Mouse (Mus musculus): ENCODE results near the gene Gm37240. TPM values are rescaled to one million over a fixed set of nuclear protein-coding genes. Genes with fewer than 3 reads are reported as not detected.

Gene Gm37240
- polyA plus RNA-seq, 1 experiment from 2014 or later, result 0.16 TPM

DNA sequence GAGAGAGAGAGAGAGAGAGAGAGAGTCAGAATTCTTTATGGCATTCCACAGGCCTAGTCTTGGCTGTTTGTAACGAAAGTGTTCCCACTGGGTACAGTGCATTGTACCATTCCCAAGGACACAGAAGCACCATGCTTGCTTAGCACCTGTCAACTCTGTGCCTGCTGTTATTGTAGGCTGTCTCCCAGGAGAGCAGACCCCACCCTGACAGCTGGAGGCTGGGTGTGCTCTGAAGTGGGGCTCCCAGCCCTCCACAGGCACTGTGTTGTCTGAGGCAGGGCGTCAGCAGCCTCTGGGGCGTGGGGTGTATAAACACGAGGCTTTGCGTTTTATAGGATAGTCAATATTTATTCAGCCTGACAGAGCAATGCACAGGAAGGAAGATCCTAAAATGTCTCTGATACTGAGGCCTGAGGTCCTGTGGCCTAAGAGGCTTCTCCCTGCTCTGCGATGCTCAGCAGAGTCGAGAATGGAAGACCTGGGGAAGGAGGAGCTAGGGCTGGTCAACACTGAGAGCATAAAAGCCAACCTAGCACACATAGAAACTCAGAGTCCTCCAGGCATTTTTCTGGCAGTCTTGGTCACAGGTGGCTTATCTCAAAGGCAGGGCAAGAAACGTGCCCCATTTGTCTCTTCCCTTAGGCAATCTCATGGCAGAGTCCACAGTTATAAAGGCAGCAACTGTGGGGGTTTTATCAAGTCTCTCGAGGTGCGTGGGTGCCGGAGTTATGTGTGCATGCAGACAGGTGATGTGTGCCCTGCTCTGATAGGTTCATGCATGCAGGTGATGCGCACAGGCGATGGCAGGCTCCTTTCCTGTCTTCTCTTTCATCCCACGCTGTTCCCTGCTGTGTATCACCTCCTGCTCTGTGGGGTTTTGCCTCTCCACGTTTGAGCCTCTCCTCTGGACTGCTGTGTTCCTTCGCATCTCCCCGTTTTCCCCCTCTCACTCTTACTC, 677.2 kb downstream of the Gm37240 start:
- H3K4me3 ChIP-seq (replicated peaks), result no peak overlapping the region
- H3K27ac ChIP-seq, result no peak overlapping the region
- no peak overlapping the region for H3K4me2 ChIP-seq (replicated peaks)
- H3K36me3 ChIP-seq, result no peaks in the 10 kb centered on the region
- H3K4me1 ChIP-seq (replicated peaks), result no peaks in the 10 kb centered on the region
- 78% methylated on average over 17 of the region's 17 CpGs for WGBS
- no peak for ATAC-seq
- no peaks in the 10 kb centered on the region for H3K27me3 ChIP-seq
- no peak overlapping the region for H3K9ac ChIP-seq (replicated peaks)
- no peaks in the 10 kb centered on the region for H3K9me3 ChIP-seq

DNA sequence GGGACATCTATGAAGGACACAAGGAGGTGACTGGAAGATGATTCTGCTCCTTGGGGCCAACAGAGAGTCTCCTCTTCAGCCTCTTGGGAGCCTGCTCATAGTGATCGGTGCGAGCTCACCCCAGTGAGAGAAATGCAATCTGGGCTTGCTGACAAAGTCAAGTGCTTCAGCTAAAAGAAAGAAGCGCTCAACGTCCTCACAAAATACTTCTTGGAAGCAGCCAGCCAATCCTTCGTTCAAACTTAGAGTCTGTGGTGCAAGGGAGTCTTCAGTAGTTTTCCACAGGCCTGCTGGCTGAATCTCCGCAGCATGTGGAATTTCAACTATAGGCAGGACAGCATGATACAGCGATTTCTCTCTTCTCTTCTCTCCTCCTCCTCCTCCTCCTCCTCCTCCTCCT, 680.8 kb downstream of the Gm37240 start:
- H3K9me3 ChIP-seq, result no peaks in the 10 kb centered on the region
- no peak overlapping the region for H3K4me3 ChIP-seq (replicated peaks)
- no peak for ATAC-seq
- 0 out of 2 replicates have a peak, but pooled peaks cover 5% of the 10 kb centered on the region for H3K4me1 ChIP-seq (replicated peaks)
- H3K4me2 ChIP-seq (replicated peaks), result no peak overlapping the region
- H3K9ac ChIP-seq (replicated peaks), result no peak overlapping the region
- no peaks in the 10 kb centered on the region for H3K27me3 ChIP-seq
- H3K36me3 ChIP-seq, result no peaks in the 10 kb centered on the region
- WGBS, result 89% methylated on average over 7 of the region's 7 CpGs
- H3K27ac ChIP-seq, result no peak overlapping the region

DNA sequence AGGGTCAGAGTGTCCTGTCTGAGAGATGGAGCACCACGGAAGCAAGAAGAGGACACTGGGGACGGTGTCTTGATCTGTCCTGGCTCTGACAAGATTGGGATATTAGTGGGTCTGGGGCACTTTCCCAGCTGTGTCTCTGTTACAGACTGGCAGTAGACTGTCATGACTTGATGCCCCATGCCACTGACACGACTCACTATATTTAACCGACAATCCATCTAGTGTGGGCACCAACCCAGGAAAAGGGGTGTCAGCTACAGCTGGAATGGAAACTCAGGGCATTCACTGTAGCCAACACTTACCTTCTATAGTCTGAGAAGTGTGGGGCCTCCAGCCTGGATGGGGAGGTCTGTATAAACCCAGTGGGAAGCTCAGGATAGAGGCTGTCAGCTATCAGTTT, 681.4 kb downstream of the Gm37240 start:
- H3K4me3 ChIP-seq (replicated peaks), result no peak overlapping the region
- H3K27ac ChIP-seq, result no peak overlapping the region
- no peak overlapping the region for H3K9ac ChIP-seq (replicated peaks)
- H3K4me1 ChIP-seq (replicated peaks), result 0 out of 2 replicates have a peak, but pooled peaks cover 5% of the 10 kb centered on the region
- H3K4me2 ChIP-seq (replicated peaks), result no peak overlapping the region
- WGBS, result 95% methylated on average over 4 of the region's 4 CpGs
- ATAC-seq, result no peak
- H3K27me3 ChIP-seq, result no peaks in the 10 kb centered on the region
- H3K9me3 ChIP-seq, result no peaks in the 10 kb centered on the region
- no peaks in the 10 kb centered on the region for H3K36me3 ChIP-seq

- 0 out of 2 replicates have a peak, but pooled peaks have one; percentile 30 for ATAC-seq
- Histone ChIP-seq H3K4me3 (replicated peaks) (no peak overlapping the region), H3K9me3 (no peaks in the 10 kb centered on the region), H3K27me3 (no peaks in the 10 kb centered on the region), H3K27ac (no peak overlapping the region), H3K9ac (replicated peaks) (no peak overlapping the region), H3K4me2 (replicated peaks) (no peak overlapping the region), H3K4me1 (replicated peaks) (0 out of 2 replicates have a peak, but pooled peaks cover 5% of the 10 kb centered on the region), H3K36me3 (no peaks in the 10 kb centered on the region)
- 64% methylated on average over 9 of the region's 9 CpGs for WGBS
Measured at GRCm38 (mm10) chr3:85203659-85204058, 683.7 kb downstream of the Gm37240 start.

- H3K4me3 ChIP-seq (replicated peaks), result no peak overlapping the region
- H3K4me2 ChIP-seq (replicated peaks), result no peak overlapping the region
- no peaks in the 10 kb centered on the region for H3K27me3 ChIP-seq
- WGBS, result 88% methylated on average over 3 of the region's 3 CpGs
- no peaks in the 10 kb centered on the region for H3K36me3 ChIP-seq
- H3K9ac ChIP-seq (replicated peaks), result no peak overlapping the region
- H3K9me3 ChIP-seq, result no peaks in the 10 kb centered on the region
- no peak for ATAC-seq
- no peak overlapping the region for H3K27ac ChIP-seq
- H3K4me1 ChIP-seq (replicated peaks), result 0 out of 2 replicates have a peak, but pooled peaks cover 5% of the 10 kb centered on the region
Measured at GRCm38 (mm10) chr3:85202726-85203125, 684.6 kb downstream of the Gm37240 start.

DNA sequence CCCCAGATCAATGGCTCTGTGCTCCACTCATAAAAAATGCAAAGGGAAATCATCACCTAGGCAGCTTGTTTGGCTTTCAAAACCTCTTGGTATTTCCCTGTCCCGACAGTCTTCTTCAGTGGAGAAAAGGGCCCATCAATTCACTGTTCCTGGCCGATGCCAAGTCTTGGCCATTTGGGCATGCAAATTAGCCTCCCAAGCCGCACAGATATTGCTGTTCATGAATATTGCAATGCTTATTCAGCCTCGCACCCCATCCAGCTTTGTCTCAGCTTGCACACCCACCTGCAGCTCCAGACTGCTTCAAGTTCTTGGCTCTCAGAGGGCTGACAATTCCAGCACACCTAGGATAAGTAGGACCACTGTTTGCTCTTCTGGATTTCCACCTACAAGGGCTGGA, 685.5 kb downstream of the Gm37240 start:
- H3K4me2 ChIP-seq (replicated peaks), result no peak overlapping the region
- H3K4me1 ChIP-seq (replicated peaks), result 0 out of 2 replicates have a peak, but pooled peaks cover 5% of the 10 kb centered on the region
- no peak overlapping the region for H3K4me3 ChIP-seq (replicated peaks)
- H3K27ac ChIP-seq, result no peak overlapping the region
- H3K36me3 ChIP-seq, result no peaks in the 10 kb centered on the region
- 68% methylated on average over 4 of the region's 4 CpGs for WGBS
- ATAC-seq, result no peak
- no peaks in the 10 kb centered on the region for H3K27me3 ChIP-seq
- H3K9me3 ChIP-seq, result no peaks in the 10 kb centered on the region
- no peak overlapping the region for H3K9ac ChIP-seq (replicated peaks)

GRCm38 (mm10) chr3:85198496-85198895, 688.8 kb downstream of the Gm37240 start:
- Histone ChIP-seq H3K4me1 (replicated peaks) (0 out of 2 replicates have a peak, but pooled peaks cover 5% of the 10 kb centered on the region), H3K9me3 (no peaks in the 10 kb centered on the region), H3K9ac (replicated peaks) (no peak overlapping the region), H3K27ac (no peak overlapping the region), H3K36me3 (no peaks in the 10 kb centered on the region), H3K4me2 (replicated peaks) (no peak overlapping the region), H3K4me3 (replicated peaks) (no peak overlapping the region), H3K27me3 (no peaks in the 10 kb centered on the region)
- 96% methylated on average over 3 of the region's 3 CpGs for WGBS
- ATAC-seq, result no peak

- 91% methylated on average over 6 of the region's 6 CpGs for WGBS
- Histone ChIP-seq H3K4me1 (replicated peaks) (0 out of 2 replicates have a peak, but pooled peaks cover 5% of the 10 kb centered on the region), H3K27me3 (no peaks in the 10 kb centered on the region), H3K27ac (no peak overlapping the region), H3K9me3 (no peaks in the 10 kb centered on the region), H3K36me3 (no peaks in the 10 kb centered on the region), H3K4me2 (replicated peaks) (no peak overlapping the region), H3K9ac (replicated peaks) (no peak overlapping the region), H3K4me3 (replicated peaks) (no peak overlapping the region)
- ATAC-seq, result no peak
Measured at GRCm38 (mm10) chr3:85197148-85197547, 690.2 kb downstream of the Gm37240 start.

- Histone ChIP-seq H3K9ac (replicated peaks) (no peak overlapping the region), H3K27ac (no peak overlapping the region), H3K27me3 (no peaks in the 10 kb centered on the region), H3K9me3 (no peaks in the 10 kb centered on the region), H3K36me3 (no peaks in the 10 kb centered on the region), H3K4me1 (replicated peaks) (0 out of 2 replicates have a peak, but pooled peaks cover under 1% of the 10 kb centered on the region), H3K4me2 (replicated peaks) (no peak overlapping the region), H3K4me3 (replicated peaks) (no peak overlapping the region)
- 89% methylated on average over 4 of the region's 4 CpGs for WGBS
- ATAC-seq, result no peak
Measured at GRCm38 (mm10) chr3:85196591-85196990, 690.7 kb downstream of the Gm37240 start.

DNA sequence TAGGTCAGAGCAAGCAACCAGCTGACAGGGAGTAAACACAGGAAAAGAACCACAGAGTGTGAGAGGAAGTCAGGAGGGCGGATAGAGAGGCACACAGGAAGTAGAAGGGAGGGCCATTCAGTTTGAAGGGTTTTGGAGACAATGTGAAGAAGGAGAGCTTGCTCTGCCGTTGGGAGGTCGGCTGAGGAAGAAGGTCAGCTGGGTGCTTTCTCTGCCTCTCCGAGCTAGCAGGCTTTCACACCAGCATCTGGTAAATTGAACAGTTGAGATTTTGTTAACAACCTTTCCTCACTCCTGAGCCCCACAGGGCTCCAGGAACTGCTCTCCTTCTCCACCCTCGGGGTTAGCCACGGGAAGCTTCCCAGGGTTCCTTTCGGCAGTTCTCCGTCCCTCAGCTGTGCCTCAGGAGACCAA, 692.2 kb downstream of the Gm37240 start:
- no peak overlapping the region for H3K27ac ChIP-seq
- H3K4me1 ChIP-seq (replicated peaks), result no peaks in the 10 kb centered on the region
- no peak overlapping the region for H3K4me3 ChIP-seq (replicated peaks)
- no peak overlapping the region for H3K9ac ChIP-seq (replicated peaks)
- H3K36me3 ChIP-seq, result no peaks in the 10 kb centered on the region
- no peak for ATAC-seq
- no peaks in the 10 kb centered on the region for H3K9me3 ChIP-seq
- WGBS, result 69% methylated on average over 8 of the region's 8 CpGs
- H3K27me3 ChIP-seq, result no peaks in the 10 kb centered on the region
- H3K4me2 ChIP-seq (replicated peaks), result no peak overlapping the region

DNA sequence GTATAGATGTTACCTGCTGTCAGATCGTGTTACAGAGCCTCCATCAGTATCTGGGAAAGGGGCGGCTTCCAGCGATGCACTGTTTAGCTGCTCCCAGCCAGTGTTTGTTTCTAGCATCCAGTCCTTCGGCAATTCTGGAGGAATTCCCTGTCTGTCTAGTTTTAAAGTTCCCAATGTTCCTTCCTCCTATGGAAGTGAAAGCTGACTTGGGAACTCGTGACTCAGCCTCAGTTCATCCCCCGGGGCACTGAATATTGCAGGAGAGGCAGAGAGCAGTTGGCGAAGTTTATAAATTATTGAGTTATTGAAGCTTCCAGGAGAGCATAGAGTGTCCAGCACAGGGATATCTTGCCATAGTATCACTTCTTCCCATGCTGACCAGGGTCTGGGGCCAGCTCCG, 697.5 kb downstream of the Gm37240 start:
- Histone ChIP-seq H3K4me1 (replicated peaks) (peaks cover 35% of the 10 kb centered on the region), H3K4me3 (replicated peaks) (no peak overlapping the region), H3K27me3 (0 out of 2 replicates have a peak, but pooled peaks cover 6% of the 10 kb centered on the region), H3K4me2 (replicated peaks) (no peak overlapping the region), H3K27ac (no peak overlapping the region), H3K9ac (replicated peaks) (no peak overlapping the region), H3K9me3 (no peaks in the 10 kb centered on the region), H3K36me3 (no peaks in the 10 kb centered on the region)
- WGBS, result 76% methylated on average over 8 of the region's 8 CpGs
- ATAC-seq, result no peak

GRCm38 (mm10) chr3:85188364-85188763, 699.0 kb downstream of the Gm37240 start:
- H3K9me3 ChIP-seq, result no peaks in the 10 kb centered on the region
- no peak overlapping the region for H3K9ac ChIP-seq (replicated peaks)
- 0 out of 2 replicates have a peak, but pooled peaks cover 6% of the 10 kb centered on the region for H3K27me3 ChIP-seq
- H3K4me3 ChIP-seq (replicated peaks), result no peak overlapping the region
- 30% methylated on average over 5 of the region's 5 CpGs for WGBS
- no peak overlapping the region for H3K27ac ChIP-seq
- no peaks in the 10 kb centered on the region for H3K36me3 ChIP-seq
- H3K4me2 ChIP-seq (replicated peaks), result no peak overlapping the region
- 0 out of 2 replicates have a peak, but pooled peaks have one; percentile 9 for ATAC-seq
- H3K4me1 ChIP-seq (replicated peaks), result peaks cover 35% of the 10 kb centered on the region

Data from midbrain, embryonic 13.5 days (tissue).